Mouse (Mus musculus): ENCODE results near the gene Pknox2.

Gene Pknox2

DNA sequence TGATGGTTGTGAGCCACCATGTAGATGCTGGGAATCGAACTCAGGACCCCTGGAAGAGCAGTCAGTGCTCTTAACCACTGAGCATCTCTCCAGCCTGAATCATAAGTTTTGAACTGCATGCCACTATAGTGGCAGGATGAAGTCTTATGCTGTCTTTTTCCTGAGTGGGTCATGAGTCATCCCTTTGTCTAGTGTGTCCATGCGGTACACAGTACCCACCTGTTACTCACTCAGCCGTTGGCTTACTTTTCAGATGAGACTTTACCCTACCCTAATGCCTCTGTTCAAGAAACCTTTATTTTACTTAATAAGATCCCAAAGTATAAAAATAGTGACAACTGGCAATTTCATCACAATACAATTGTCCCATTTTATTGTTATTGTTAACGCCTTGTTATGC is 95.5 kb downstream of the Pknox2 start:
- DNase-seq (ENCODE audit: low spot score in 2 of 2), result no peak

DNA sequence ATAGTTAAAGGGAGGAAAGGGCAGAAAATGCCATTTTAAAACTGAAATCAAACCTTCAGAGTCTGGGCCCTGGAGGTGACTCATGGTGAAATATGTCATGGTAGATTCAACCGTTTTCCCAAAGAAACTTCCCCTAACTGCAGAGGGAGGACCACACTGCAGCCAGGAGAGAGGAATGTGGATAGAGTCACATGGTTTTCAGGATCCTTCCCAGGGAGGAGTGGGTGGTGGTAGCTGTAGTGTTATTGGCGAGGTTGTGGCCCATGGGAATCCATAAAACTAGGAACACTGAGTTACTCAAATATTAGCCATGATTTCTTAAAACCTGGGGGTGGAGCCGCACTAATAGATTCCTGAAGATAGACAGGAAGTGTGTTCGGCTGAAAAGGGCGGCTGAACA is 99.7 kb downstream of the Pknox2 start:
- DNase-seq (ENCODE audit: low spot score in 2 of 2), result no peak

DNA sequence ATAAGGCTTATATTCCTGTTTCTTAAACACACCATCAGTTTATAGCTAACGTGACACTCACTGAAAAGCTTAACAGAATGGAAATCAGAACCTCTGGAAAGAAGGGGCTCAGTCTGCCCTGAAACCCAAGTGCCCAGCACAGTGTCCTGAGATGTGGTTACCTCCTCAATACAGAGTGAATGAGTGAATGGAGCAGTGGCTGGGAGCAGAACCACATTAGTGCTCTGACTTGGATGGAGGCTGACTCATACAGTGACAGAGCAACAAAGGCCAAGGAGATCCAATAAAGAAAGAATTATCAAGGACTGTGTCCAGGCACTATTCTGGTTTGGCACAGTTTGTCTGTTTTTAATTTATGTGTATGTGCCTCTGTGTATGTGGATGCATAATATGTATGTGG is 101.3 kb downstream of the Pknox2 start:
- no peak for DNase-seq (ENCODE audit: low spot score in 2 of 2)

DNA sequence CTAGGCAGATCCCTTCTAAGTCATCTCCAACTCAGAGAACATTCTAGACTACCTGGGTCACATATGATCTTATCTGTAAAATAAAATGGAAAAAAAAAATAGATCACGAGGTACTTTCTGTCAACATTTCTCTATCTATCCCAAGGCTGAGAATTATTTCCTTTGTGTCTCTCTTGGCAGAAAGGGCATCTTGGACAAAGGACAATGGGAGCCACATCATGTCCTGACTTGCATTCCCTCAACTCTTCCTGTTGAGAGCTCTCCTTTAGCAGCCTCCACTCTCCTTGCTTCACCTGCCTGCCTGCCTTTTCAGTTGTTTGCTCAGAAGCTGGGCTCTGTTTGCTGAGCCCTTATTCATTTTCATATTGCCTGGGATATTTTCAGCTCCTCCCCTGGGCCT is 103.0 kb downstream of the Pknox2 start:
- no peak for DNase-seq (ENCODE audit: low spot score in 2 of 2)

DNA sequence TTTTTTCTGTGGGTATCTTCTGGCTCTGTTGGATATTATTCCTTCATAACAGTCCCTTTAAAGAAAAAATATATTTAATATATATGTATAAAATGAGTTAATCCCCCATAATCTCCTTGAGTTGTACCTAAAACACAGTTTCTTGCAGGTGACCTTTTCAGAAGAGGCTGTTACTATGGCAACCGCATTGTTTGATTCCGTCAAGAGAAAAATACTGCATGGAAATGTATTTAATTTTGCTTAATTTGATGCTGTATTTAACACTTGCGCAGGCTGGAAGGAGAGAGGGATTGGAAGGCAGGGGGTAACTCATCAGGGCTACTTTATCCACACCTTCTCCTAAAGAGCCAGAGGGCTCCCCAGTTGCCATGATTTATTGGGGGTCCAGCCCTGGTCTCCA is 108.3 kb downstream of the Pknox2 start:
- no peak for DNase-seq (ENCODE audit: low spot score in 2 of 2)

DNA sequence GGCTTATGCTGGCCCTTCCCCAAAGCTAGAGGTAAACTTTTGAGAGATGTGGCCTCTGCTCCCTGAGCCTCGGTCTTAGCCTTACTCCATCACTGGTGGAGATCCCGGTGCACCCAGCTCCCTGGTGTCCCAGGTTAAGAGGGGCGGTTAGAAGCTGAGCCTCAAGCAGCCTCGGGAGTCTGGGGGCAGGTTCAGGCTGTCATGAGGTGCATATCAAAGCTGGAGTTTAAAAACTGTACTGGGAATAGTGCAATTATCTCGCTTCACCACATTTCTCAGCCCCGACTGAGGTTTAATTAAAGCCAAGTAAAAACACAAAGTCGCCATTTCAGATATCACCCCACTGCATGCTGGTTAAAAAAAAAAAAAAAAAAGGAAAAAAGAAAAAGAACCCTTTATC is 108.8 kb downstream of the Pknox2 start:
- DNase-seq (ENCODE audit: low spot score in 2 of 2), result no peak

DNA sequence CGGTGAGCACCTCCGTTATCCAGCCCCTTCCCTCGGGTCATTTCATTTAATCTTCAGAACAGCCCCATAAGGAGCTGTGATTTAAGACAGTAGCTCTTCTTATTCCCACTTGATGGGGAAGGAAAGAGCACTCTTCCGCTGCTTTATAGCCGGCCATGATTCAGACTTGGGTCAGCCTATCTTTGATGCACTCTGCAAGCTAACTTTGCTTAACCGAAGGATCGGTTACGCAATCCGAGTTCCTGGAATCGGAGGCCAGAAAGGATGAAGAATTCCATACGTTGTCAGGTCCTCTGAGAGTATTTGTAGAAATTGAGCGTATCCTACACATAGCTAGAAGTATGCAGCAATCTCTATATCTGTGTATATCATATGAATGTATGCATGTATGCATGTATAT is 109.8 kb downstream of the Pknox2 start:
- no peak for DNase-seq (ENCODE audit: low spot score in 2 of 2)

DNA sequence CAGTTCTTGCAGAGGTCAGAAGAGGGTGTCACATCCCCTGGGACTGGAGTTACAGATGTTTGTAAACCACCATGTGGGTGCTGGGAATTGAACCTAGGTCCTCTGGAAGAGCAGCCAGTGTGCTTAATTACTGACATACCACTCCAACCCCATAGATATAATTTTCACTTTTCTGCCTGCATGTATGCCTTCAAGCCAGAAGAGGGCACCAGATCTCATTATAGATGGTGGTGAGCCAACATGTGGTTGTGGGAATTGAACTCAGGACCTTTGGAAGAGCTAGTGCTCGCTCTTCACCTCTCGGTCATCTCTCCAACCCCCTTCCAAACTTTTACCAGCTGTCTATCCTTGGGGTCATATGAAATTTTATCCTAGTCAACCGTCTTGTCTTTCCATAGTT is 112.0 kb downstream of the Pknox2 start:
- DNase-seq (ENCODE audit: low spot score in 2 of 2), result no peak

DNA sequence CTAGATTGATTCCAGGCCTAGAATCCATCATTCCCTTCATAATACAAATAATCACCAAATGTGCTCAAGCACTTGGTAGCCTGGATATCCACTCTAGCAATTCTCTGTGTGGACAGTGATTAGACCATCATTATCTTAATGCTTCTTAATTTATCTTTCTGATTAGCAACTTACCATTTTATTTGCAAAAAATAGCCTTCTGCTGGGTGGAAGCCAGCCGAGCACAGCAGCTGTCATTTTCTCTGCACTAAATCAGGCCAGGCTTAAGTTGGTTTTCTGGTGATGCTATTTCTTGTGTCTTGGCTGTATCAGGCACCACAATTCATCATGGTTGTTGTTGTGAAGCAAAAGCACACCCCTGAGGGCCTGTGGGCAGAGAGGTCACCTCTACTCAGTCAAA is 112.9 kb downstream of the Pknox2 start:
- DNase-seq (ENCODE audit: low spot score in 2 of 2), result no peak

DNA sequence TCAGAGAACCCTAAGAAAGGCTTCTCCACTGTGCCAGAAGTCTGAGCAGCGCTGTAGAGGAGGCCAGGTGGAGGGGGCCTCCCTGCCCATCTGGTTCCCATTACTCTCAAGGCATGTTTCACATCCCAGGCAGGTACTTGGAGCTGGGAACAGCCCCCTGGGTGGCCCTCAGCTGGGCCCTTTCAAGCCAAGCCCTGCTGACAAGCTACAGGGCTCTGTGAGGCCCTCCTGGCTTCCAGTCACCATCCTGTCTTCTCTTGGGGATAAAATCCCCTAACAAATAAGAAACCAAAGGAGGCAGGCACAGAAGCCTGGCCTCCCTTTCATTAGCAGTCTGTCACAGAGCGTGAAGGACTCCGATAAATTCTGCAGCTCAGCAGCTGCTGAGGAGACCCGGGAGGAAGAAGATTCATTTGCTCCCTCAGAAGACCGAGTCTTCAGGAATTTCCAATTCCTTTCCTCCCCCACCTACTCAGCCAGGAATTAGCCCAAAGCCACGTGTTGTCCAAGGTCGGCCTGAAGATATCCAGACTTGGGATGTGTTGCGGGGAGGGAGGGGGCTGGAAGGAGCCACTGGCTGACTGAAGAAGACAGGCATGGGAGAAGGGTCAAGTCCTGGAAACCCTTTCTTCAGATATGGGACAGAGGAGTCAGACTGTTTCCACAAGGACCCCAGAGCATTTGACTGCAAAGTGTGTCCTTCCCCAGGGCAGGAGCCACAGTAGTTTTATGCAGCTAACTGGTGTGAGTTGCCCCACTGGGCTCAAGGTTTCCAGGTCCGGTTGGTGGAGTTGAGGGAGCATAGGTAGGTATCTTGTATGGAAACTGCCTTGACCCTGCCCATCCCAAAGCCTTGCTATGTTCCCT is 116.6 kb downstream of the Pknox2 start:
- DNase-seq (ENCODE audit: low spot score in 2 of 2), result no peak

DNA sequence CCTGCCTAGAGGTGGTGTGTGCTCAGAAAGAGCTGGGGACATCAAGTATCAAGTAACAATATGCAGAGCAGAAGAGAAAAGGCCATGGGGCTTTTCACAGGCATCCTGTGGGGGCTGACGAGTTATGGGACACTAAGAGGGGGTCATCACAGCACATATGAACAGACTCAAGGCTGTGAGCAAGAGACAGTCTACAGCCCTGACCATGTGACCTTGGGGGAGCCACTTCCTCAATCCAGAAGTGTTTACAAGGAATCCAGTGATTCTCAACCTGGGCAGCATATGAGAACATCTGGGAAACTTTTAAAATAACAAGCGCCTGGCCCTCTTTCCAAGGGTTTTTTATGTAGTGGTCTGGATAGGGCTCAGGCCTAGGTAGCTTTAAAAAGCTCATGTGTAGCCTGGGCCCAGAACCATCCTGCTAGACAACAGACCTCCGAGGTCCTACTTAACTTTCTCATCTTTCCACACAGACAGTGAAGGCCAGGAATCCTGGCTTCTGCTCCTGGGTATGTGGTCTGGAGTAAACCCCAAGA is 117.3 kb downstream of the Pknox2 start:
- DNase-seq (ENCODE audit: low spot score in 2 of 2), result no peak

DNA sequence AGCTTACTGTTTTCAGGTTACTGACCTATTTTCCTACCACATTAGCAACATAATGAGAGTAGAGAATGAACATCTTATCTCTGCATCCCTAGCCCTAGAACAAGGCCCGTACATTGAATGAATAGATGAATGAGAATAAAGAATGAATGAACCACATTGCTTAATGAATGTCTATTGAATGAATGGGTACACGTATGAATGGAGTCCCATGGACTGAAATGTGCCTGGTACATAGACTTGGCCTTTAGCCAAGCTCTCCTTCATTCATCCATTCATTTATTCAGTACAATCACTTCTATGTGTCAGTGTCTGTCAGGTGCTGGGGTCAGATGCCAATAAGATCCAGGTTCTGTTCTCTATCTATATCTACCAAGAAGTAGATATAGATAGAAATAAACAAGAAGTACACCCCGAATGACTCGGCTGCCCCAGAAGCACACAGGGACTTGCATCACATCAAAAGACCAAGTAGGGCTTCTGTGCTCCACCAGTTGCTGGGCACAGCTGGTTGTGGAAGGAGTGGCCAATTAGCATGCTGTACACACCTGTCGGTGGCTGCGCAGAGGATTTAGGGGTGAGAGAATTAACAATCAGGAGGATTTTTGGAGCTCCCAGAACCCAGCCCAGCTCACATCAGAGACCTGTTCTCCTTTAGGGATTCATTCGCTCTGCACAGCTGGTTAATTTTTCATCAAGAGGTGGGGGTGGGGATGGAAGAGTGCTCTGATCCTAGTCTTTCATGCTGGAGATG is 119.2 kb downstream of the Pknox2 start:
- no peak for DNase-seq (ENCODE audit: low spot score in 2 of 2)

DNA sequence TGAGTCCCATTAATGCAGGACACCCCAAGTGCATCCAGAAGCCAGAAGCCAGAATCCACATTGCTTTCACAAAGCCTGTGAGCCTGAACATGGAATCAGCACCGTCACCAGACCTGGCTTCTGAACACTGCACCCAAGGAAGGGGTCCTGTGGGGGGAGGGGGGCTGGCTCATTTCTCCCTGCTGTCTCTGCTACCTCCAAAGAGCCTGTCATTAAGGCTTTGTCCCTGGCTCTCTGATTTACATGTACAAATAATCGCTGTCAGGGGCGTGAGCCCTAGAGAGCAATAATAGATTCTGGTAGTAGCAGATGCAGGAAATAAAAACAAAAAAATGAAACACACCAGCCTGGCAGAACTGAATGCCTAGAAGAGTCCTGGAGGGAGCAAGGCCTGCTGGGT is 121.3 kb downstream of the Pknox2 start:
- no peak for DNase-seq (ENCODE audit: low spot score in 2 of 2)

DNA sequence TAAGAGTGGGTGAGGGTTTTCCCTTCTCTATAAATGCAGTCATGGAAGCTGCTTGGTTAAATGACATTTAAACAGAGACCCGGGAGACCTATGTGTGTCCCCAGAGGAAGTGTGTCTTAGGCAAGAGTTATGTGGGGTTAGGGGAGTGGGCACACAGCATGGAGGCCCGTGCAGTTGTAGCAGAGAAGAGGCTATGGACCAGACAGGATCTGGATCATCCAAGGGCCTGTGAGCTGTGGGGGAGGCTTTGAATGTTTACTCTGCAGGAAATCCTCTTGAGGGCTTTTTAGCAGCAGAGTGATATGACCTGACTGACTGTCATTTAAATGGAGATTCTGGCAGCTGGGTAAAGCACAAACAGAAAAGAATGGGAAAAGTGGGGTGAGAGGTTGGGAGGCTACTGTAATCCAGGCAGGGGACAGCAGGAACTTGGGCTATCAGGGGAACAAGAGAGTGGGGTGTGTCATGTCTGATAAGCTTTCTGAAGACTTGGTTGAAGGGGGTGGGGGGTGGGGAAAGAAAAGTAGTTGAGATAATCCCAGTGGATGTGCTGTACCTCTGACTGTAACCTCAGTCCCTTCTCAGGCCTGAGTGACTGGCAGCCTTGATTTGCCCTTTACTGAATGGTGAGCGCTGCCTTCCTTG is 125.5 kb downstream of the Pknox2 start:
- DNase-seq (ENCODE audit: low spot score in 2 of 2), result no peak

DNA sequence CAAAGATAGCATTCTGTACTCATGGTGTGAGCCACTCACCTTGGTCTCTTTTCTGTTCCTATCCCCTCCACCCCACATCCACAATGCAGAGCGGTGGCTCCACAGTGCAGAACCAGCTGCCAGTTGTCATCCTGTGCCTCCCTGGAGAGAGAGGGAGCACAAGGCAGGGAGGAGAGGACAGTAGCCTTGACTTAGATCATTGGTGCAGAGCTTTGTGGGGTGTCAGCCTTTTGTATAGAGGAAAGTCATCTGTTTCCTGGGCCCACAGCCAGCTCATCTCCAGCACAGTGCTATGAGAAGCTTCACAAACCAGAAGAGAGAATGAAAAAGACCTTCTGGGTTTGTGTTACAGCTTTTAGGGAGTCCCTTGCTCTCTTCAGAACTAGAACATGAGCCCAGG is 129.1 kb downstream of the Pknox2 start:
- DNase-seq (ENCODE audit: low spot score in 2 of 2), result peak in 1 of 2 experiments; percentile 28

DNA sequence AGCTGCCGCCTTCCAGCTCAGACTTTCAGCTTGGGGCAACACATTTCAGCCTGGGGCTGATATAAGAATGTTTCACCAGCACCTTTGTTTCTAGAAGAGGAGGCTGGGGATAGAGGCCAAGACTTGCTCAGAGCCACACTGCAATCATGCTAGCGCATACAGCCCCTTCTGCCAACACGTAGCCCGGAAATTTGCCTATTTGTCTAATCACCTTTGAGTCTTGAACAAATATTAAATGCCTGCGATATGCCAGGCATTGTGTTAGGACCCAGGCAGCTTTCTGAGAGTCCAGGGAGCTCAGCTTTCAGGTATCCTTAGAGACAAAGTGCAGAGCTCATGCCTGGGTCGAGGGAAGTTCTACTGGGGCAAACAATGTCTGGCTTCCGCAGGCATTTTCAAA is 130.0 kb downstream of the Pknox2 start:
- no peak for DNase-seq (ENCODE audit: low spot score in 2 of 2)

DNA sequence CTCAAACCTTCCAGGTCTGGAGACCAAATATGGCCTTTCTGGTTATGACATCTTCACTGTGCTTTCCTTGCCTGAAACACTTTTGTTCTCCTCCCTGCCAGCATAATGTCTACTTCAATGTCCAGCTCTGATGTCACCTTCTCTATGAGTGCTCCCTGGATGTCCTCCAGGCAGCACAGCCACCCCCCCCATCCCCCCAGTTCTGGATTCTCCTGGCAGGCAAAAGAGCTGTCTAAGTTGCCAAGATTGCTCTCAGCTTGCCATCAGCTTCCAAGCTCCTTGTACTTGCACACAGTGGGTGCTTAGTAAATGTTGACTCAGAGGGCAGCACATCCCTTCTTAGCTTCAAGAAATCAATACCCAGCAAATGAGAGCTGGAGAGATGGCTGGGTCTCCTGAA is 131.0 kb downstream of the Pknox2 start:
- no peak for DNase-seq (ENCODE audit: low spot score in 2 of 2)

DNA sequence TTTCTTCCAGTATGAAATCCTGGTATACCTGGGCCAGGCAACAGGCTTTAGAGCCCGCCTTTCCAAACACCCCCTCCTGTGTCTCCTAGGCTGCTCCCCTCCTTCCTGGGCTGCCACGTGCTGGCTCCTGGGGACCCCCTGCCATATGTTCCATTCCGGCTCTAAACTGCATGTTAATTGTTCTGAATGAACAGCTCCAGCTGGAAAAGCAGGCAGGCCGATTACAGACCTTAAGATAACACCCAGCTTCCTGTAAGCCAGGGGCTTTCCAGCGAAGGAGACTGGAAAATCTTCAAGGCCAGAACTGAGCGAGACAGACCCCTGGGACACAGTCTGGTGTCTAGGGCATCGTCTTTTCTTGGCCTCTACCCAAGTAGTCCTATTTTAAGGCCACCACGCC is 133.6 kb downstream of the Pknox2 start:
- no peak for DNase-seq (ENCODE audit: low spot score in 2 of 2)

DNA sequence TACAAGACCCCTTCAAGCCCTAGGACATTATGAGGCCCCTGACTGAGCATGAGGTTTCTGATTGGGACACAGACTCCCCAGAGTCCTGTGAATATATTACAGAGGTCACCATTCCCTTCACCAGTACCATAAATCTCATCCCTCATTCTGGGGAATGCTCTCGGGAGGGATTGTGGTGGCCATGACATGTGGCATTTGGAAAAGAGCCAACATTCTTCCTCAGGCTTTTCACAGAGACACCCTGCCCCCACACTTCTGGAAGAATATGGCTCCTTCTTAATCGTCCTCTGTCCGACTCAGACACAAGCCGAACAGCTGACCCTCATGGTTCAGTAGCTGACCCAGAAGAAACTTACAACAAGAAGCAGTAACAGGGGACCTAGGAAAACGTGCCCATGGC is 139.1 kb downstream of the Pknox2 start:
- no peak for DNase-seq (ENCODE audit: low spot score in 2 of 2)

DNA sequence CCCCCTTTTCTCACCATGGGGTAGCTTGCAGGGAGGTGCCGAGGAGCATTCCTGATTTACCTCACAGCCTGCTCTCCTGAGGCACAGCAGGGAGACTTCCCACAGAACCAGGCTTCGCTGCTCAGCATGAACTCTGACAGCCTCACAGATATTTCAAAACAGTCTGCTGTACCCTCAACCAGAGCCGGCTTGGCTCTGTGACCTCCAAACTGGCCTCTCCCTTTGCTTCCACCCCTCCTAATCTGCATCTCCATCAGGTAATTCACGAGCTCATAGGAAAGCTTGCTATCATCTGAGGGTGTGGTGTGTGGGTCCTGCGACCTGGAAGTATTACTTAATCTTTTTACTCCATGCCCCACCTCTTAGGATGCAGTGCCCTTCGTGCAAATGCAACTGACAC is 142.5 kb downstream of the Pknox2 start:
- DNase-seq (ENCODE audit: low spot score in 2 of 2), result no peak

DNA sequence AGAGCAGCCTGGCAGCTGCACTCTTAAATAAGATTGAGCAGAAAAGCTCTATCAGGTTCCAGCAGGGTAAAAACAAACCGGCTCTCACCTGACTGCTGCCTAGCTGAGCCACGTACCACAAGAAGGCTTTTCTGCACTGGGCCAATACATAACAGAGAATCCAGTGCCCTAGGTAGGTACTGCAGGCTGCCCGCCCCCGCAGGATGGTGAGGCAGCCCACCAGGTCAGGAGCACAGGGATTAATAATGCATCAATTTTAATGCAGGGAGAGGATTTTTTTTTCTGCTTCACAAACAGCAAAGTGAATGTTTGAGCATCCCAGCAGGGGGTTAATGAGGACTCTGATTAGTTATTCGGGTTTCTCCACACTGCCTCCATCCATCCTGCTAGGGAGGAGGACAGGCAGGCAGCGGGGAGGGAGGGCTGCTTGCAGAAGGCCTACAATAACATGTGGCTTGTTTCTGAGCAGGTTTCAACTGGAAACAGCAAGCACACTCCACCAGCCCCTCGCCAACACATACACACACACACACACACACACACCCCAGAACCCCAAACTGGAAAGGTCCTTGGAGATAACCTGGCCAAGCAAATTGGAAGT is 145.2 kb downstream of the Pknox2 start:
- DNase-seq (ENCODE audit: low spot score in 2 of 2), result no peak

DNA sequence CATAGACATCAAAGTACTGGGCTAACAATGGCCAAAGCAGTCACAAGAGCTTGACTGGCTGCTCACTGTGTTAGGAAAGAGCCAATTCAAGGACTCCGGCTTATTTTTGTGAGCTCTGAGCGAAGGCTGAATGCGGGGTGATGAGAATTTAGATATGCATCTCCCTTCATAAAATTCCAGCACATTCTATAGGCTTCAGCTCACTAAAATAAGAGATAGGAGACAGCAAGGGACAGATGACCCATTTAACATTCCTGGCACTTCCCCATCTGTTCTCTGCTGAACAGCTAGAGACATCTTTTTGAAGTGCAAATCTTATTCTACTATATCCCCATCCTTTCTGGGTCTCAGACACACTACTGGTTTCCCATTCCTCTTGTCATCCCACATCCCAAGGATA is 147.8 kb downstream of the Pknox2 start:
- no peak for DNase-seq (ENCODE audit: low spot score in 2 of 2)

Data from frontal cortex, postnatal 25 days (tissue).